Mouse (Mus musculus): ENCODE data around the gene Limd2.
"Not testable (repeated sequence)": the region's sequence is repeated elsewhere in the genome, so short reads cannot be mapped to it uniquely, and the experiment has no call there.

Limd2 gene

DNA sequence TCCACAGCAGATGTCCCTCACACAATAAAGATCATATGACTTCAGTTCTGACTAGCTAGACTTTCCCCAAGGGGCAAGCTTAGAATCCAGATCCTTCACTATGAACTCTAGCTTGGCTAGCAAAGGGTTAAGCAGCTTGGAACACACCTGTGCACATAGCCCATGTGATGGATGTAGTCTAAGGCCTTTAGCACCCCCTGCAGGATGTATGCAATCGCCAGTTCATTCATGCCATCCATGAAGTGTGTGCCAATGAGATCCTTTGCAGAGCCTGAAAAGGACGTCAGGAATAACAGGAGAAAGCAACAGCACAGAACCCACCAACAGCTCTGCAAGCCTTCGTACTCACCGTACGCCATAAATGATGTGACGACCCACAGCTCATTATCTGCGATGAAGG lies 10.1 kb upstream of the Limd2 start:
- no peak for DNase-seq

- DNase-seq, result no peak
These were observed 6.8 kb upstream of the Limd2 start for GRCm38 (mm10) chr11:106167435-106167834.

- DNase-seq, result no peak
These were observed 4.0 kb upstream of the Limd2 start for GRCm38 (mm10) chr11:106164601-106165180.

GRCm38 (mm10) chr11:106163546-106163945 lies 2.9 kb upstream of the Limd2 start:
- DNase-seq, result no peak

- DNase-seq, result no peak
These were observed 1.6 kb upstream of the Limd2 start for GRCm38 (mm10) chr11:106162237-106162636.

DNA sequence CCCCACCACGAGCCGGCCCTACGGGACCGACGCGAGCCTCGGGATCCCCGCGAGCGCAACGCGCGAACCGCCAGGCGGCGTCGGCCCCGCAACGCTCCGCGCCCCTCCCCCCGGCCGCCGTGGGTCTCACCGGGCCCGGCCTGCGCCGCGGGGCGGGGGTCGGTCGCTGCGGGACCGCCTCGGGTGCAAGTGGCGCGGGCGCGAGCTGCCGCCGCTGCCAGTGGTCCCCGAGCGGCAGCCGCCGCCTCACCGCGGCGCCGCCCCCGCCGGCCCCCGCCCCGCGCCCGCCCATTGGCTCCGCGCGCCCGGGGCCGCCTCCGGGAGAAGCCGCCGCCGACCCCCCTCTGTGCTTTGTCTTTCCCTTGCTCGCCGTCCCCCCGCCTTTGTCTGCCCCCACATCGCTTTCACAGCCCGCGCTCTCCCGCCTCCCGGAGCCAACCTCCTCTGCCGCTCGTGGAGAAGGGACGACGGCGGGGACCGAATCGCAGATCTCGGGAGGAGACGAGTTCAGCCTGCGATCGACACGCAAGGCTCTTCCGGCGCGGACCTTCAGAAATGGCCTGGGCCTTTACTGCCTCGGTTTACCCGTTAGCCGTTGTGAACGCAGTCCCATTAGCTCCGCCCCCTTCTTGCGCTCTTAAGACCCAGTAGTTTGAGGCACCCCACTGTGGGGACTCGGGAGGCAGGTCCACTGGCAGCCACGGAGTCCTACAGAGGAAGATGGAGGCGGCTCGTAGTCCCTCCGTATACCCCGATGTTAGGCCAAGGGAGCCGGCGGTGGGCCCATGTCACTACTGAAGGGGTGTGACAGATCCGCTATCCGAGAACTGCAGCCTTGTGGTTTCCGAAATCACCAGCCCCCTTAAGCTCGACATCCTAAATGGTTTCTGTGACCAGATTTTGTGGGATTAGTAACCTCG lies 479 bp downstream of the Limd2 start:
- DNase-seq, result peak; percentile 89

DNA sequence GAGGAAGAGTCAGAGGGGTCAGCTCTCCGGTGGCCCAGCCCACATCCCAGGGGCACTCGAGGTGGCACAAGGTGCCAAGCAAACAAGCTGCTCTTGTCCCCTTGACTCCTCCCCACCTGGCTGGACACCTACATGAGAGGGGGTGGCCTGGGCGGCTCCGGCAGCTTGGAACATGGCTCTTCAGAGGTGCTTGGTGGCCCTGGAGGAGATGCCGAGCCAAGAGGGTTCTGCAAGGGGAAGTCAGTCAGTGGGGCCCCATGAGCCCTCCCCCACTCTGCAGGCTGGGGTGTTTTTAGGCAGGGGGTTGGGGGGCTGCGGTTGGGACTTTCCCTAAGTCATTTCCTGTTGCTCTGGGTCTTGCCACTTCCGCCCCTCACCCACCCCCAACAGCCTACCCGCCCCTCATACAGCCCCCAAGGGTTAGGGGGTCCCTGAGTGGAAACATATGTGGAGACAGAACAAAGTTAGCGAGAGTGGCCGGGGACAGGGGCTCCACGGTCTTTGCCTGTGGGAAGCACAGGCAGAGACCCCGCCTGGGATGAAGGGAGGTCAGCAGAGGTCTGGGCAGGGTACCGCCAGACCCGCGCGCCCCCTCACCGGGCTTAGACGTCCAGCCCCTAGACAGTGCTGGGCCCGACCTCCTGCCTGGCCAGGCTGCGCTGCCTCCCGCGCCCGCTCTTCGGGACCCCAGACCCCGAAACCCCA lies 1.3 kb downstream of the Limd2 start:
- DNase-seq, result peak; percentile 81

GRCm38 (mm10) chr11:106158930-106159215 lies 1.8 kb downstream of the Limd2 start:
- no peak for DNase-seq

- DNase-seq, result no peak
These were observed 2.4 kb downstream of the Limd2 start for GRCm38 (mm10) chr11:106158081-106158929.

- no peak for DNase-seq
These were observed 3.5 kb downstream of the Limd2 start for GRCm38 (mm10) chr11:106157154-106157553.

- no peak for DNase-seq
These were observed 4.4 kb downstream of the Limd2 start for GRCm38 (mm10) chr11:106156257-106156656.

- DNase-seq, result no peak
These were observed 4.9 kb downstream of the Limd2 start for GRCm38 (mm10) chr11:106155761-106156160.

- no peak for DNase-seq
These were observed 5.9 kb downstream of the Limd2 start for GRCm38 (mm10) chr11:106154770-106155169.

DNA sequence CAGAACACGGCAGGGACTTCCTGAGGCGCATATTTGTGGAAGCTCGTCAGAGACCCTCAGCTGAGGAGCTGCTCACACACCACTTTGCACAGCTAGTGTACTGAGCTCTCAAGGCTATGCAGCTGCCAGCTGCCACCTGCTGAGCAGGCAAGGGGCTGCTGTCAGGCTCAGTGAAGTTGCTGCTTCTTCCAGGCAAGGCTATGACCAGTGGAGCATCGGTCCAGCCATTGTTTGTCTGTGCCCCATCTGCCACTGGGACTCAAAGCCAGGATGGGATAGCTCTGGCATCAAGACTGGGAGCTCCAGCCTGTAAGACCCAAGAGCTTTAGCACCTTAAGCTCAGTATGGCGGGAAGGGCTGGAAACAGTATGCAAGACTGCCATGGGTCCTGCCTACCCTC lies 6.6 kb downstream of the Limd2 start:
- no peak for DNase-seq

DNA sequence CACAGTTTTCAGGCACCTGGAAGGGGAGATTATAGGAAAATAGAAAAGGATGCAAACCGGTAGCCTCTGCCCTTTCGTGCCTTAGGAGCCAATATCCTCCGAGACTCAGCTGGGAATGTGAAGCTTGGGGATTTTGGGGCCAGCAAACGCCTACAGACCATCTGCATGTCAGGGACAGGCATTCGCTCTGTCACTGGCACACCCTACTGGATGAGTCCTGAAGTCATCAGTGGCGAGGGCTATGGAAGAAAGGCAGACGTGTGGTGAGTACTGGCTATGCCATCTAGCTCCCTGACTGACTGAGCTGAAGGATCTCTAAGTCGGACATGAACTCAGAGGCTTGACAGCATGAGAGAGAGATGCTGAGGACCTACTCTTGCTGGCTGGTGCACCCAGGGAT lies 8.5 kb downstream of the Limd2 start:
- peak; percentile 80 for DNase-seq

GRCm38 (mm10) chr11:106151219-106151618 lies 9.4 kb downstream of the Limd2 start:
- no peak for DNase-seq

DNA sequence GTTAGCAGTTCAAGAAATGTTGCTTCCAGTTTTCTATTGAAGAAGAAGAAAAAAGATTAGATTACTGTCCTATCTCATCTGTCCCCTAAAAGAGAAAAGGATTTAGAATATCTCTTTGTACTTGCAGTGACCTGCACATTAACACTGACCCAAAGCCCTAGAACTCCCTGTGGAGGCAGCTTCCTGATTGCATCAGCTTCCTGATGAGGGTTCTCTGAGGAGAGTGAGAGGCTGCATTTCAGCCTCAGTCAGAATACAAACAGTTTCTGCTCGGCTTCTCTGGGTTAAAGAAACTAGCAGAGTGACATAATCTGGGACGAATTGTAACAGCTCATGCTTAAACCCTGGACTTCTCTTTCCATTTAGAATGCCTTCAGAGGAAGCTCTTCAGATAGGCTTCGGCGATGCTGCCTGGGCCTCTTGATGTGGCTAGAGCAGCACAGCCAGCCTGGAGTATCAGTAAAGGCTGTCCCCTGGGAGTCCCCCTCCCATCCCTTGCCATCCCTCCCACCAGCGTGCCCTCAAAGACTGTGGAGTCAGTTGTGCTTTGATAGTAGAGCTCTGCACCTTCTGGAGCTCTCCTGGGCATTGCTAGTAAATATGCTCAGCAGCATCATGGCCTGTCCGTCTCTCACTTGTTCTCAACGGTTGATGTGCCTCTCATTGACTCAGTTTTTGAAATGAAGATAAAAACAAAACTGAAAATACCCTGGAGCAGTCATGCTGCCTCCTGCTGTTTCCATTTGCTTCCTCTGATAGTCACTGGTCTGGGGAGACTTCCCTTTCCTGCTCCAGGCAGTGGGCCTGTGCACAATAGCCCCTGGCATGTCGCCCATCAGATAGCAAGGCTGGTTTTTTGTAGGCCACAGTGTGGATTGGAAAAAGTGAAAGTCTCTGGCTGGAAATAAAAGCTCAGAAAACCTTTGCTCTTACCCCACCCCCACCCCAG lies 25.8 kb downstream of the Limd2 start:
- peak; percentile 66 for DNase-seq

GRCm38 (mm10) chr11:106132516-106132915 lies 28.1 kb downstream of the Limd2 start:
- DNase-seq, result no peak

DNA sequence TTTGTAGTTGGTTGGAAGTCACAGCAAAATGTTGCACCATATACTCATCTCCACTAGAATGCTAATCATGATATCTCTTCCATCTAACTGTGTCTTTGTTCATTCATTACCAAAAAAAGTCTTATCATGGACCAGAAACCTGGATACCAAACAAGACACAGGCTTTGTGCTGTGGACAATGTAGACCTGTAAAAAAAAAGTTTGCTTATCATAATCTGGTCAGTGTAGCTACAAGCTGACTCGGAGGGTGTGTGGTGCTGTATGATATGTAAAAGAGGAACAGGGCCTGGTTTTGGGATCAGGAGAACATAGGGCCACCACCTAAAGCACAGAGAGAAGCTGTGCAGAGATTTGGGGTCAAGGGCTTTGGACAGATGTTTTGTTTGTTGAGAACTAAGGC lies 31.2 kb downstream of the Limd2 start:
- DNase-seq, result no peak

DNA sequence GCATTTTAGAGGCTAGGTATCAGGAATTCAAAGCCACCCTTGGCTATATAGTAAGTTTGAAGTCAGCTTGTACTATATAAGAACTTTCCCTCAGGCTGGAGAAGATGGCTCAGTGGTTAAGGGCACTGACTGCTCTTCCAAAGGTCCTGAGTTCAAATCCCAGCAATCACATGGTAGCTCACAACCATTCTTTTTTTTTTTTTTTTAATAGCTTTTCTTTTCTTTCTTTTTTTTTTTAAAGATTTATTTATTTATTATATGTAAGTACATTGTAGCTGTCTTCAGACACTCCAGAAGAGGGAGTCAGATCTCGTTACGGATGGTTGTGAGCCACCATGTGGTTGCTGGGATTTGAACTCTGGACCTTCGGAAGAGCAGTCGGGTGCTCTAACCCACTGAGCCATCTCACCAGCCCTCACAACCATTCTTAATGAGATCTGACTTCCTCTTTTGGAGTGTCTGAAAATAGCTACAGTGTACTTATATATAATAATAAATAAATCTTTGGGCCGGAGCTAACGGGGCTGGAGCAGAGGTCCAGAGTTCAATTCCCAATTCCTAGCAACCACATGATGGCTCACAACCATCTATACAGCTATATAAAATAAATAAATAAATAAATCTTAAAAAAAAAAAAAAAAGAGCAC lies 33.8 kb downstream of the Limd2 start:
- DNase-seq, result not testable (repeated sequence)

DNA sequence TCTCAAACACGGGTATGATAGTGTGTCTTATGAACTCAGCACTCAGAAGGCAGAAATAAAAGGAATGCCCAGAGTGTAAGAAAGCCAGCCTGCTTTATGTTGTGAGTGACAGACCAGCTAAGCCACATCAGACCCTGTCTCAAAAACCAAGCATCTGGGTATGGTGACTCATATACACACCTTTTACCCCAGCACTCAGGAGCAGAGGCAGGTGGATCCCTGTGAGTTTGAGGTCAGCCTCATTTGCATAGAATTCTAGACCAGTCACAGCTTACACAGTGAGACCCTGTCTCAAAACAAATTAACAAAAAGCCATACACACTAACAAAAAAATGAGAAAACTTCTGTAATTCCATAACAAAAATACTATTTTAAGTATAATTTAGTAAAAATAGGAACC lies 34.8 kb downstream of the Limd2 start:
- no peak for DNase-seq

All from layer of hippocampus, adult 9-11 months (tissue).